Mouse (Mus musculus) MN1 (cell line): ENCODE measurements around the gene 4930412O13Rik.
A peak's percentile ranks its signal among the peaks of the same experiment; 100 is the strongest.

ENCODE experiments used
- DNase-seq: peaks from one replicate; pipeline ENCODE4 v3.0.0-alpha.2; 2016; ENCODE audit warnings: low spot score

Gene 4930412O13Rik

GRCm38 (mm10) chr2:9881611-9882023, 565 bp downstream of the 4930412O13Rik start:
- DNase-seq = peak; percentile 72

- peak; percentile 63 for DNase-seq
These were observed 1.4 kb downstream of the 4930412O13Rik start for GRCm38 (mm10) chr2:9882371-9882925.

- DNase-seq = peak; percentile 36
These were observed 2.1 kb downstream of the 4930412O13Rik start for GRCm38 (mm10) chr2:9882926-9883802.

- DNase-seq = no peak
These were observed 2.9 kb downstream of the 4930412O13Rik start for GRCm38 (mm10) chr2:9883803-9884532.

- no peak for DNase-seq
These were observed 3.6 kb downstream of the 4930412O13Rik start for GRCm38 (mm10) chr2:9884533-9885216.

GRCm38 (mm10) chr2:9885217-9885770, 4.2 kb downstream of the 4930412O13Rik start:
- no peak for DNase-seq

- DNase-seq = no peak
These were observed 5.0 kb downstream of the 4930412O13Rik start for GRCm38 (mm10) chr2:9886031-9886430.

- DNase-seq = no peak
These were observed 6.0 kb downstream of the 4930412O13Rik start for GRCm38 (mm10) chr2:9886921-9887610.

GRCm38 (mm10) chr2:9887636-9888035, 6.6 kb downstream of the 4930412O13Rik start:
- DNase-seq = no peak

GRCm38 (mm10) chr2:9888913-9889650, 8.0 kb downstream of the 4930412O13Rik start, which contains the start of gene 9230102O04Rik:
Gene 9230102O04Rik (minus strand): TSS chr2:9889540.
- DNase-seq = no peak

- DNase-seq = no peak
These were observed 8.7 kb downstream of the 4930412O13Rik start, which contains the start of gene Gata3 for GRCm38 (mm10) chr2:9889651-9890183. Gene Gata3 (minus strand): TSS chr2:9890034.

GRCm38 (mm10) chr2:9890251-9890650, 9.2 kb downstream of the 4930412O13Rik start:
- DNase-seq = no peak

GRCm38 (mm10) chr2:9890906-9891305, 9.9 kb downstream of the 4930412O13Rik start:
- DNase-seq = no peak

GRCm38 (mm10) chr2:9892541-9892940, 11.5 kb downstream of the 4930412O13Rik start:
- DNase-seq = no peak

GRCm38 (mm10) chr2:9893272-9893953, 12.4 kb downstream of the 4930412O13Rik start:
- no peak for DNase-seq

GRCm38 (mm10) chr2:9894836-9895593, 14.0 kb downstream of the 4930412O13Rik start:
- no peak for DNase-seq

- DNase-seq = no peak
These were observed 15.2 kb downstream of the 4930412O13Rik start for GRCm38 (mm10) chr2:9896097-9896770.

- no peak for DNase-seq
These were observed 16.8 kb downstream of the 4930412O13Rik start for GRCm38 (mm10) chr2:9897846-9898245.
